Mouse (Mus musculus) liver, postnatal 0 days (tissue): ENCODE measurements at regions not wholly inside any gene's neighbourhood (a gene's known extent, or its start where the extent isn't known, plus 50 kb on each side); places are given as distances from the start of the nearest gene placed in this dataset.
A peak's percentile ranks its signal among the peaks of the same experiment; 100 is the strongest.

Experiments used
- ATAC-seq: fragments of 200-750 bp; cut with Nextera tagmentation; 2 replicates; pipeline ENCODE4 v1.8.0; 2017; ENCODE audit warnings: mild to moderate bottlenecking, moderate library complexity
- DNase-seq: peaks from one replicate; pipeline ENCODE4 v3.0.0-alpha.2; 2016
- H3K27ac ChIP-seq: fragments of 300-500 bp; sonication (generic); 2 replicates; pipeline ENCODE4 v1.5.1; 2014; ENCODE audit warnings: antibody characterized with exemption, moderate library complexity, mild to moderate bottlenecking, low read depth
- H3K27me3 ChIP-seq: fragments of 300-500 bp; sonication (generic); 2 replicates; pipeline ENCODE4 v1.6.1; 2014; ENCODE audit warnings: low read length, control low read depth, mixed read lengths; ENCODE audit not compliant: insufficient read depth
- H3K36me3 ChIP-seq: fragments of 300-500 bp; sonication (generic); replicated peaks from 2 replicates; pipeline ENCODE4 v1.6.1; 2014; ENCODE audit warnings: mild to moderate bottlenecking, control low read depth, low read length, moderate library complexity, mixed read lengths; ENCODE audit not compliant: insufficient read depth
- H3K4me1 ChIP-seq: fragments of 300-500 bp; sonication (generic); 2 replicates; pipeline ENCODE4 v1.6.1; 2014; ENCODE audit warnings: antibody characterized with exemption, mild to moderate bottlenecking, control low read depth; ENCODE audit not compliant: insufficient read depth
- H3K4me2 ChIP-seq: fragments of 300-500 bp; sonication (generic); 2 replicates; pipeline ENCODE4 v1.6.1; 2014; ENCODE audit warnings: low read depth, mild to moderate bottlenecking, low read length, moderate library complexity, mixed read lengths
- H3K4me3 ChIP-seq: fragments of 300-500 bp; sonication (generic); 2 replicates; pipeline ENCODE4 v1.5.1; 2014; ENCODE audit warnings: low read depth, low read length
- H3K9ac ChIP-seq: fragments of 300-500 bp; sonication (generic); replicated peaks from 2 replicates; pipeline ENCODE4 v1.6.1; 2014; ENCODE audit warnings: mild to moderate bottlenecking, moderate library complexity
- H3K9me3 ChIP-seq: fragments of 300-500 bp; sonication (generic); 2 replicates; pipeline ENCODE4 v1.6.1; 2016; ENCODE audit warnings: mild to moderate bottlenecking, control low read depth, low read length, mixed read lengths
- CTCF ChIP-seq: sonication (generic); IDR thresholded peaks from 2 replicates; pipeline ENCODE4 v1.5.1; 2016; ENCODE audit warnings: antibody characterized with exemption, low read depth
- EP300 ChIP-seq: IDR thresholded peaks from 2 replicates; pipeline ENCODE4 v1.6.1; 2016; ENCODE audit warnings: antibody characterized with exemption, low read depth, mild to moderate bottlenecking
- WGBS: fragments of 180-500 bp; shearing (Covaris S2); extraction: QIAGEN DNeasy Blood & Tissue Kit; methylation state at CpG from one replicate; pipeline ENCODE4 v1.1.7; 2014; ENCODE audit not compliant: insufficient replicate concordance; 5-methylcytosine and 5-hydroxymethylcytosine counted together

DNA sequence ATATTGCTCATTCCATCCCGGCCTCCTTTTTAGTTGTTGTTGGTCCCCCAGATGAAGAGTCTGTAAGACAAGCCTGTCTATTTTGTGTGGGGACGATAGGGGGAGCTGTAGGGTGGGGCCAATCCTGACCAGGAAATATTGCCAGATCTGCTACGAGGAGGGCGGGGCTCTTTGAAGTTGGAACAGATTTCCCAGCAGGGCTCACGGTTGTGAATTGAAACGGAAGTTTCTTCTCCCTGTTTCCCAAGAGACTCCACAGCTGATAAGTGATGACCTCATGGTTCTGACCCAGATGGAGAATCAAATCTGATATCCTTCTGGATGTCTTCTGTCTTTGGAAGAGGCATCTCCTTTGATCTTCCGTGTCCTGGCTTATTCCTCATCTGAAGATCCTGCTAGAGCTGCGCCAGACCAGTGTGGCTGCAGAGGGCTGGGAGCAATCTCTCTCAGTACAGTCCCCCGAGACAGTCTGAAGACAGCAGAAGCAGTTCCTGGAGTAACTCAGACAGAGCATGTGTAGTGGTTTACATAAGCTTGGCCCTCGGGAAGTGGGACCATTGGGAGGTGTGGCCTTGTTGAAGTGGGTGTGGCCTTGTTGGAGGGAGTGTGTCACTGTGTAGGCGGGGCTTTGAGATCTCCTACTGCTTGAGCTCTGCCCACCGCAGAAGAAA is 61.9 kb upstream of the Ctbp2 start:
- ATAC-seq (peak; percentile 67), DNase-seq (peak; percentile 52)
- H3K4me2 ChIP-seq, result peak overlapping the region; percentile 30
- no peaks in the 10 kb centered on the region for H3K36me3 ChIP-seq
- WGBS, result 19% methylated on average over 12 of the region's 12 CpGs
- H3K4me1 ChIP-seq, result no peaks in the 10 kb centered on the region
- H3K4me3 ChIP-seq, result no peak overlapping the region
- H3K9ac ChIP-seq, result no peak overlapping the region
- H3K27me3 ChIP-seq, result no peaks in the 10 kb centered on the region
- TF ChIP-seq EP300, result no peak
- TF ChIP-seq CTCF, result peak; percentile 55
- H3K9me3 ChIP-seq, result no peaks in the 10 kb centered on the region
- H3K27ac ChIP-seq, result no peak overlapping the region

DNA sequence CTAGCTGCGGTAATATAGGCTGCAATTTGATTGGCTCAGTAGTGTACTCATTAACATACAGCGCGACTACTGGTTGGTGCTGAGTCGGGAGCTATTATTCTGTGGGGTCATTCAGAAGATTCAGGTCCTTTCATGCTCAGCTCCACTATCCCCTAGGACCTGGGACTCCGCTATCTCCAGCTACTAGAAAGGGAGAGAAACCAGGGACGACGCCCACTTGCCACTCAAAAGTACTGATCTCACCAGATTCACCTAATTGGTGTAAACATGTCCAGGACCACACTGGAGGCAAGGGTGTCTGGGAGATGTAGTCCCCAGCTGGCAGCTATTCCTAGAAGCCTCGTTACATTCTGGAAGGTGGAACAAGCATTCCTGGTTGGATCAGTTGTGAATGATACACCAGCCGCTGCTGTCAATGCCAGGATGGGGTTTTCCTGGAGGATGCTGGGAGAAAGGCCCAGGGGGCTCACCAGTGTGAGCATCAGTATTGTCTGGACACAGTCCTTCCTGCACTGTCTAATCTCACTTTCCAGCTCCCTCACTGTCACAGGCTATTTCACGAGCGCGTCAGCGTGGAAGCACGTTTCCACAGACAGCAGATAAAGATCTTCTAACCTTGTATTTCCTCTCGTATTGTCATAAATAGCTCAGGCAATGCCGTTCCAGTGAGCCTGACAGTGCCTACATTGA is 60.9 kb upstream of the Ctbp2 start:
- Histone ChIP-seq H3K27ac (no peak overlapping the region), H3K4me3 (no peak overlapping the region), H3K4me2 (no peak overlapping the region), H3K9ac (no peak overlapping the region), H3K9me3 (no peaks in the 10 kb centered on the region), H3K36me3 (no peaks in the 10 kb centered on the region), H3K4me1 (no peaks in the 10 kb centered on the region), H3K27me3 (no peaks in the 10 kb centered on the region)
- TF ChIP-seq EP300 (no peak), CTCF (no peak)
- ATAC-seq, result no peak
- no peak for DNase-seq
- 51% methylated on average over 16 of the region's 16 CpGs for WGBS

DNA sequence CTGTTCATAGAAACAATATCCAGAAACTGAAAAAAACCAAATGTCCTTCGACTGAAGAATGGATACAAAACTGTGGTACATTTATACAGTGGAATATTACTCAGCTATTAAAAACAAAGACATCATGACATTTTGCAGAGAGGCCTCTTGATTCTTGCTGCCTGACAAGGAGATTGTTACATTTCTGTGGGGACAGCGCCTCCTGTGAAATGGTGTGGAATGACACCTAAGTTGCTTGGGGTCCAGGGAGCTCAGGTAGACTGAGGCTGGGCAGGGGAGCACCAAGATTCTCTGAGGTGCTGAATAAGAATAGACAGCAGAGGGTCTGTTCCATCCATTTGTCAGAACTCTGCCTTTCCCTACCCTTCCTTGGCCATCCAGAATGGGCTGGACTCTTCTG is 57.2 kb upstream of the Ctbp2 start:
- H3K36me3 ChIP-seq, result no peaks in the 10 kb centered on the region
- no peak for TF ChIP-seq EP300
- TF ChIP-seq CTCF, result 0 out of 2 replicates have a peak, but pooled peaks have one; percentile 12
- H3K4me1 ChIP-seq, result no peaks in the 10 kb centered on the region
- no peak overlapping the region for H3K4me3 ChIP-seq
- no peaks in the 10 kb centered on the region for H3K9me3 ChIP-seq
- no peak overlapping the region for H3K27ac ChIP-seq
- ATAC-seq, result no peak
- H3K9ac ChIP-seq, result no peak overlapping the region
- DNase-seq, result no peak
- no peaks in the 10 kb centered on the region for H3K27me3 ChIP-seq
- WGBS, result 36% methylated on average over 2 of the region's 2 CpGs
- no peak overlapping the region for H3K4me2 ChIP-seq

DNA sequence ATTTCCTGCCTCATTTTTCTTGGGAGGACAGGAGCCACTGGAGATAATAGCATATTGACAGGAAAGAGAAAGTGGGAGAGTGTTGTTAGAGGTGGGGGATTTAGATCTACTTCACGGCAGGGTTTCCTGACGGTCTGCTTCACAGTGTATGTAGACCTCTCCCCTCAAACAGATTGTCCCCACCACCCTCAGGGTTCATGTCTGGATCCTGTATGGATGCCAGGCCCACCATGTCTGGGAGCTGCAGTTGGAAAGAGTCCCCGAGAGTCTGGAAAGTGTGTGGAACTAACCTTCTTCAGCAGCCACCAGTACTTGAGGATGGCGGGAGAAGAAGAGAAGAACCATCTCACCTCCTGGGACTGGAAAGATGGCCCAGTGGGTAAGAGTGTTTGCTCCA is 53.0 kb upstream of the Ctbp2 start:
- DNase-seq, result no peak
- Histone ChIP-seq H3K9ac (no peak overlapping the region), H3K27ac (0 out of 2 replicates have a peak overlapping the region, but pooled peaks have one; percentile 44), H3K4me3 (no peak overlapping the region), H3K9me3 (no peaks in the 10 kb centered on the region), H3K27me3 (no peaks in the 10 kb centered on the region), H3K4me1 (no peaks in the 10 kb centered on the region), H3K4me2 (no peak overlapping the region), H3K36me3 (no peaks in the 10 kb centered on the region)
- 70% methylated on average over 4 of the region's 4 CpGs for WGBS
- ATAC-seq, result no peak
- TF ChIP-seq CTCF (no peak), EP300 (no peak)

DNA sequence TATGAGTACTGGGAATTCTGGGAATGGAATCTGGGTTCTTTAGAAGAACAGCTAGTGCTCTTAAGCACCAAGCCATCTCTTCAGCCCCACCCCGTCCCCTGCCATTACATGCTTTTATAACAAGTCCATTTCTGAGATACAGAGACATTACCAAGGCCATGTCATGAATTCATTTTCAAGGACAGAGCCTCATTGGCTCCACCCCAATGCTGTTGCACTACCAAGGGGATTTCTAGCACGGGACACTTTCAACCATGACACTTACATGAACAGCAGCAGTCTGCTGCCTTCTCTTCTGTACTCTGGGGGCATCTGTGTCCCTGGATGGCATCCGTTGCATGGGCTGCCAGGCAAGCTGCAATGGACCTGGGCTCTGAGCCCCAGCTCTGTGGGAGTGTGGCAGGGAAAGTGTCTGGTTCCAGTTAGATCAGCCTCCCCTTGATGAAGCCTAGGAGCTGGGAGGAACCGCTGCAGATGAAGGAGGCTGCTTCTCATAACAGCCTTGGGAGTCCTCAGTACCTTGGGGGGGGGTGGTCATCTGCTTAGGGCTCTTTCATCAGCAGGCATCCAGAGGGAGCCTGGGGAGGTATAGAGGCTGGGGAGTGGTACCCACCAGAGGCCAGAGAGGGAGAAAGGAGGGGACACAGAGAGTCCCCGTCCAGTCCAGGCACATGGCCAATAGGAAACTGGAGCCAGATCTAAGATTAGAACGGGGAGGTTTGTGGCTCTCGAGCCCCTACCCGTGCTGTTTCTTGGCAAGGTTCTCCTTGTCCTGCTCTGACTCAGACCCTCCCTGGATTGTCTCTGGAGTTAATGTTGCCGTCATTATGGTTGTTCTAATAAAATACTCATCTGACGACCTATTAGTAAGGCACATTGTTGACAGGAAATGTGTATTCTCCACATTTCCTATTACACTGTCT is 52.4 kb upstream of the Ctbp2 start:
- peak; percentile 56 for ATAC-seq
- WGBS, result 40% methylated on average over 10 of the region's 10 CpGs
- peak; percentile 20 for DNase-seq
- Histone ChIP-seq H3K27me3 (no peaks in the 10 kb centered on the region), H3K9me3 (no peaks in the 10 kb centered on the region), H3K4me2 (no peak overlapping the region), H3K4me1 (no peaks in the 10 kb centered on the region), H3K27ac (0 out of 2 replicates have a peak overlapping the region, but pooled peaks have one; percentile 11), H3K4me3 (no peak overlapping the region), H3K9ac (no peak overlapping the region), H3K36me3 (no peaks in the 10 kb centered on the region)
- TF ChIP-seq EP300 (no peak), CTCF (no peak)
